Mouse (Mus musculus) kidney, postnatal 0 days (tissue): Measurements from ENCODE around the gene Gm15217. TPM values are rescaled to one million over a fixed set of nuclear protein-coding genes. Genes with fewer than 3 reads are reported as not detected.

ENCODE experiments used
- ATAC-seq: fragments of 200-750 bp; cut with Nextera tagmentation; replicated peaks from 2 replicates; pipeline ENCODE4 v1.8.0; 2017; ENCODE audit warnings: low read depth, moderate number of reproducible peaks, moderate TSS enrichment, moderate library complexity; ENCODE audit not compliant: low FRiP score
- DNase-seq: peaks from one replicate; pipeline ENCODE4 v3.0.0-alpha.2; 2016; ENCODE audit warnings: low spot score
- H3K27ac ChIP-seq: fragments of 300-500 bp; sonication (generic); 2 replicates; pipeline ENCODE4 v1.5.1; 2014; ENCODE audit warnings: mild to moderate bottlenecking
- H3K27me3 ChIP-seq: fragments of 300-500 bp; sonication (generic); 2 replicates; pipeline ENCODE4 v1.6.1; 2014; ENCODE audit warnings: low read length, mixed read lengths; ENCODE audit not compliant: insufficient read depth
- H3K36me3 ChIP-seq: fragments of 300-500 bp; sonication (generic); 2 replicates; pipeline ENCODE4 v1.6.1; 2014; ENCODE audit warnings: low read length, mixed read lengths; ENCODE audit not compliant: insufficient read depth
- H3K4me1 ChIP-seq: fragments of 300-500 bp; sonication (generic); replicated peaks from 2 replicates; pipeline ENCODE4 v1.6.1; 2014; ENCODE audit warnings: antibody characterized with exemption, low read length, mixed read lengths; ENCODE audit not compliant: insufficient read depth
- H3K4me2 ChIP-seq: fragments of 300-500 bp; sonication (generic); 2 replicates; pipeline ENCODE4 v1.6.1; 2014; ENCODE audit warnings: mild to moderate bottlenecking, low read length, moderate library complexity, mixed read lengths
- H3K4me3 ChIP-seq: fragments of 300-500 bp; sonication (generic); replicated peaks from 2 replicates; pipeline ENCODE4 v1.5.1; 2014; ENCODE audit warnings: low read depth, low read length
- H3K9ac ChIP-seq: fragments of 300-500 bp; sonication (generic); 2 replicates; pipeline ENCODE4 v1.6.1; 2014; ENCODE audit warnings: low read depth, low read length
- H3K9me3 ChIP-seq: fragments of 300-500 bp; sonication (generic); replicated peaks from 2 replicates; pipeline ENCODE4 v1.6.1; 2016; ENCODE audit warnings: low read length, inconsistent platforms, mixed read lengths
- CTCF ChIP-seq: IDR thresholded peaks from 2 replicates; pipeline ENCODE4 v1.5.1; 2016; ENCODE audit warnings: antibody characterized with exemption, low read depth, mild to moderate bottlenecking, moderate library complexity
- WGBS: fragments of 180-500 bp; shearing (Covaris S2); extraction: QIAGEN DNeasy Blood & Tissue Kit; methylation state at CpG from one replicate; pipeline ENCODE4 v1.1.7; 2014; 5-methylcytosine and 5-hydroxymethylcytosine counted together
- polyA plus RNA-seq: library from polyadenylated mRNA; unstranded; fragments of >200 nt; fragmentation: Nextera tagmentation; extraction: Ambion mirVana; gene quantifications from 2 replicates; pipeline ENCODE4 v1.2.1, GENCODE M21; 2015

Gene Gm15217
- polyA plus RNA-seq, 1 experiment from 2014 or later, result 6.4 TPM

DNA sequence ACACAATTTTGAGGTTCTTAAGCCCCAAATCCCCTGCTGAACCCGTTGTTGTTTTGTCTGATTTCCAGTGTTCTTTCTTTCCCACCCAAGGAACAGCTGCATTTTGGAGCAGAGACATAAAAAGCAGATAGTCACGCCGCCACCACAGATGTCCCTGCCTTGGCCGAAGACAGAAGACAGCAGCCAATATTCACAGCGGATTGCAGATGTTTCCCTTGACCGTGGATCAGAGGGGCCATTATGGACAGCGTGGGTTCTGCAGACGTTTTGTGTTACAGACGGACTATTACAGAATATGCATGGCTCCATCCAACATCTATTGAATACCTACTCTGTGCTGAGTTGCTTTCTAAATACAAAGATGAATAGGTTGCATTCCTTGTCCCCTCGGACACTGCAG, 29.8 kb downstream of the Gm15217 start:
- Histone ChIP-seq H3K27me3 (no peaks in the 10 kb centered on the region), H3K9me3 (no peaks in the 10 kb centered on the region), H3K4me3 (no peak overlapping the region), H3K4me2 (no peak overlapping the region), H3K36me3 (no peaks in the 10 kb centered on the region), H3K4me1 (no peaks in the 10 kb centered on the region), H3K27ac (no peak overlapping the region), H3K9ac (no peak overlapping the region)
- ATAC-seq (no peak), DNase-seq (no peak)
- no peak for TF ChIP-seq CTCF
- WGBS, result 83% methylated on average over 10 of the region's 10 CpGs

DNA sequence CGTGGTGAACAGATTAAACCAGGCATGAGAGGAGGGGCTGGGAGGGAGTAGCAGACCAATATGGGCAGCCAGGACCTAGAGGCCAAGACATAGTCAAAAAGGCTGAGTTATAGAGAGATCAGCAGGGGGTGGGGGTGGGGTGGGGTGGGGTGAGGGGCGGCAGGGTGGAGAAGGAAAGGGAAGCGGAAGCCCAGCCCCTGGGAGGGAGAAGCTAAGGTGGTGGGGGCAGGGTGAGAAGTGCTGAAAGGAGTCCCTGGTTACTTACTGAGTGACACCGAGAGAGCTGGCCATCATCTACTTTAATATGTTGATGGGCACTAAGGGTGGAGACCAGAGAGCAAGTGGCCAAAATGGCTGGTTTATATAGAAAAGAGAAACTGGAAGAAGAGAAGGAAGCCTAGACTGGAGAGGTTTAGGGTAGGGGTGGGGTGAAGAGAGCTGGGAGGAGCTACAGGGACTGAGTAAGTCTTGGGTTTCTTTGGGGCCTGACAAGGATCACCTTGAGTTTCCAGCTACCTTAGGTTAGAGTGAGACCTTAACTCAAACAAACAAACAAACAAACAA, 31.4 kb downstream of the Gm15217 start:
- no peak for TF ChIP-seq CTCF
- H3K27me3 ChIP-seq, result no peaks in the 10 kb centered on the region
- H3K4me1 ChIP-seq, result no peaks in the 10 kb centered on the region
- 67% methylated on average over 4 of the region's 4 CpGs for WGBS
- H3K4me3 ChIP-seq, result no peak overlapping the region
- H3K27ac ChIP-seq, result no peak overlapping the region
- no peak for DNase-seq
- no peak overlapping the region for H3K9ac ChIP-seq
- H3K9me3 ChIP-seq, result no peaks in the 10 kb centered on the region
- no peaks in the 10 kb centered on the region for H3K36me3 ChIP-seq
- H3K4me2 ChIP-seq, result no peak overlapping the region
- no peak for ATAC-seq

DNA sequence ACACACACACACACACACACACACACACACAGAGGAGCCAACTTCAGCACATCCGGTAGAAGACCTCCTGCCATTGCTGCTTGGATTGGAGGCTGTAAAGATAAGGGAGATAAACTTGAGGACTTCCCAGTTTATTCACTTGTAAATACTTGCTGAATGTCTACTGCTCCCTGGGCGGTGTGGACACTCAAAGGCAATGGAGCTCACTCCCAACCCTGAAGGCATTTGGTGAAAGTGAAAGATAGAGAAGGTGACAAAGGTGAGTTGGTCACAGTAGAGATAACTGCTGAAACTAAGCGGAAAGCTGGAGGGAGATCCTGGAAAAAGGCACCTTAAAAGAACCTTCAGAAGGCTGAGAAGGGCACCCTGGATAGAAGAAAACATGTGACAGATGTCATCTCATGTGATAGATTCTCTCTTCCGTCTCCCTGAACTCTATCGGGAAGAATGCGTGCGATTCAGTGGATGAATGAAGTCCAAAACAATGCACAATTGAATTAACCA, 33.3 kb downstream of the Gm15217 start:
- H3K4me2 ChIP-seq, result no peak overlapping the region
- no peak for ATAC-seq

DNA sequence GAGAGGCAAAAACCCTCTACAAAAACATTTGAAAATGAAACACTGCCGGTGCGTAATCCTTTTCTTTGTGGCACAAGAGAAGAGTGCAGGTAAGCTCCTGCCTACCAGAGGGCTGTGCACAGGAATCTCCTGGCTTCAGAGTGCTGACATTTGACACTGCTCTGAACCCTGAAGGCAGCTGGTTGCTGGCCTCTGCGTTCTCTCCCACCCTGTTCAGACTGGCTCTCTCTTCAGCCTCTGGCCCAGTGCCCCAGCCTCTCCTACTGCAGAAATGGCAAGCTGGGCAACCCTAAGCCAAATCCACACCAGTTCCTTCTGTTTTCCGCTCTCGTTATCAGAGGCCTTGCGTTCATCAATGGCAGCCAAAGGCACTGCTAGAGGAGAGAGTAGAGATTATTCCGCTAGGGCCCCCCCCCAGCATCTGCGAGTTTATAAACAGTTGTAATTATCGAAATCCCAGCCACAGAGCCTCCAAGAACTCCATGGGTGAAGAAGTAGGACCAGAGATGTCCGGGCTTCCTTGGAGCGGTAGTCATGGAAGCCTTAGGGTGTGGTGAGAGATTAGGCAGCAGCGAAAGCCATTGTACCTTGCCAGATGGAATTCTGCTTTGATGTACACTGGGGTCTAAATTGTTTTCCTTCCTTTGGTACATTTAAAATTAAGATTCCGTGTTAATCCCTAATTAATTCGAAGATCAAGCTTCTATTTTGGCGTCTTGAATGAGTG, 39.3 kb downstream of the Gm15217 start:
- H3K4me3 ChIP-seq, result no peak overlapping the region
- H3K36me3 ChIP-seq, result no peaks in the 10 kb centered on the region
- no peaks in the 10 kb centered on the region for H3K4me1 ChIP-seq
- no peaks in the 10 kb centered on the region for H3K27me3 ChIP-seq
- no peak for TF ChIP-seq CTCF
- DNase-seq (no peak), ATAC-seq (no peak)
- no peak overlapping the region for H3K9ac ChIP-seq
- no peak overlapping the region for H3K27ac ChIP-seq
- H3K4me2 ChIP-seq, result no peak overlapping the region
- H3K9me3 ChIP-seq, result no peaks in the 10 kb centered on the region
- 67% methylated on average over 15 of the region's 15 CpGs for WGBS

More for the DNA sequence above, 33.3 kb downstream of the Gm15217 start:
- no peak for TF ChIP-seq CTCF
- no peak for DNase-seq
- no peak overlapping the region for H3K9ac ChIP-seq
- H3K27ac ChIP-seq, result no peak overlapping the region
- H3K4me3 ChIP-seq, result no peak overlapping the region
- H3K4me1 ChIP-seq, result no peaks in the 10 kb centered on the region
- no peaks in the 10 kb centered on the region for H3K9me3 ChIP-seq
- H3K27me3 ChIP-seq, result no peaks in the 10 kb centered on the region
- H3K36me3 ChIP-seq, result no peaks in the 10 kb centered on the region
- 81% methylated on average over 7 of the region's 7 CpGs for WGBS

DNA sequence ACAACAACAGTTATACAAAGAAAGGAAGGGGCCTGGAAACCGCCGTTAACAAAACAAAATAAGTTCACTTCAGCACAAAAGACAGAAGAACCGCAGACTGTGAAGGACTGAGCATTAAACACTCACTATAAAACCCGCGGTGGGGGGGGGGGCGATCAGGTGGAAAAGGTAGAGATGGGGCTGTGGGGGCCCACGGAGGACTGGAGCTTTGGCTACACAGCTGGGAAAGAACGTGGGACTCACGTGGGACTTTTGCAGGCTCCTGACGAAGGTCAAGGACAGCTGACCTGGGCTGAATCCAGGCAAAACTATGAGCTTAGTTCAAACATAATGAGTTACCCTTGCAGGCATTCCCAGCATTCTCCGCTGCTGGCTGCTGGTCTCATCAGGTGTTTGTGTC, 40.1 kb downstream of the Gm15217 start:
- no peak overlapping the region for H3K27ac ChIP-seq
- no peak overlapping the region for H3K4me3 ChIP-seq
- no peak overlapping the region for H3K9ac ChIP-seq
- no peaks in the 10 kb centered on the region for H3K36me3 ChIP-seq
- no peak for DNase-seq
- ATAC-seq, result no peak
- H3K4me1 ChIP-seq, result no peaks in the 10 kb centered on the region
- no peaks in the 10 kb centered on the region for H3K27me3 ChIP-seq
- no peaks in the 10 kb centered on the region for H3K9me3 ChIP-seq
- WGBS, result 32% methylated on average over 10 of the region's 11 CpGs
- no peak overlapping the region for H3K4me2 ChIP-seq
- TF ChIP-seq CTCF, result no peak

DNA sequence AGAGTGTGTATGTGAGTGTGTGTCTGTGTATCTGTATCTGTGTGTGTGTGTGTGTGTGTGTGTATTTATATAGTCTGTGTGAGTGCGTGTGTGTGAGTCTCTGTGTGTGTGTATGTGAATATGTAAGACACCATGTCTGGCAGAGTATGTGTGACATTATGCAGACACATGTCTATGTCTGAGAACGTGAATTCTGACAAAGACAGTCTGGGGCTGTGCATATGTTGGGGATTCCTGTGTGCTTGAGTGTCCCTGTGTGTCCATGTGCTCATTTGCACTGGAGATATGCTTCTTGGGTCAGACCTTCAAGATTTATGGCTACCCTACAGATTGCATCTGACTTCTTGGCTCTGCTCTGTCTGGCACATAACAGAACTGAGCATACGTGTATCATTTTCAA, 42.6 kb downstream of the Gm15217 start:
- H3K27ac ChIP-seq, result no peak overlapping the region
- no peaks in the 10 kb centered on the region for H3K4me1 ChIP-seq
- no peak overlapping the region for H3K4me2 ChIP-seq
- DNase-seq (no peak), ATAC-seq (no peak)
- H3K9ac ChIP-seq, result no peak overlapping the region
- H3K9me3 ChIP-seq, result no peaks in the 10 kb centered on the region
- no peaks in the 10 kb centered on the region for H3K27me3 ChIP-seq
- no peak overlapping the region for H3K4me3 ChIP-seq
- no peaks in the 10 kb centered on the region for H3K36me3 ChIP-seq
- no peak for TF ChIP-seq CTCF
- 73% methylated on average over 3 of the region's 3 CpGs for WGBS

DNA sequence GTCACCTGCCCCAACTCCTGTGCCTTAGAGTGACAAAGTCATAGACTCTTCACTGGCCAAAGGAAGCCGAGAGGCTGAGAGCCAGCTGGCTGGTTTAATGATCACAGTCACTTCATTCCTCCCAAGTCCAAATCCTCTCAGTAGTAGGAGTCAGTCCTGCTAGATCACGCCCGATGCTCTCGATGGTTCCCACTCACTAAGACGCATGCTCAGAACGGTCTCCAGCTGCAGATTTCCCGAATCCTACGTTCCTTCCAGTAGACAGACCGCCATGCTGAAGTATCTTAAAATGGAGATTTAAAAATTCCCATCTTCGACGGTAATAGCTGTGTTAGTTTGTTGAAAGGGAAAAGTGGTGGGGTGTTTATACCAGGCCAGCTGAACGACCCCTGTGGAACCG, 48.0 kb downstream of the Gm15217 start:
- no peak for TF ChIP-seq CTCF
- H3K9me3 ChIP-seq, result no peaks in the 10 kb centered on the region
- no peaks in the 10 kb centered on the region for H3K4me1 ChIP-seq
- H3K27me3 ChIP-seq, result no peaks in the 10 kb centered on the region
- no peak for DNase-seq
- no peak overlapping the region for H3K9ac ChIP-seq
- H3K4me2 ChIP-seq, result no peak overlapping the region
- no peak for ATAC-seq
- 95% methylated on average over 13 of the region's 13 CpGs for WGBS
- H3K27ac ChIP-seq, result no peak overlapping the region
- H3K4me3 ChIP-seq, result no peak overlapping the region
- no peaks in the 10 kb centered on the region for H3K36me3 ChIP-seq
